Mouse (Mus musculus): Measurements from ENCODE around the gene Hic1. TPM values are rescaled to one million over a fixed set of nuclear protein-coding genes. Genes with fewer than 3 reads are reported as not detected.

Gene Hic1
- polyA plus RNA-seq, 1 experiment = 14.1 TPM

DNA sequence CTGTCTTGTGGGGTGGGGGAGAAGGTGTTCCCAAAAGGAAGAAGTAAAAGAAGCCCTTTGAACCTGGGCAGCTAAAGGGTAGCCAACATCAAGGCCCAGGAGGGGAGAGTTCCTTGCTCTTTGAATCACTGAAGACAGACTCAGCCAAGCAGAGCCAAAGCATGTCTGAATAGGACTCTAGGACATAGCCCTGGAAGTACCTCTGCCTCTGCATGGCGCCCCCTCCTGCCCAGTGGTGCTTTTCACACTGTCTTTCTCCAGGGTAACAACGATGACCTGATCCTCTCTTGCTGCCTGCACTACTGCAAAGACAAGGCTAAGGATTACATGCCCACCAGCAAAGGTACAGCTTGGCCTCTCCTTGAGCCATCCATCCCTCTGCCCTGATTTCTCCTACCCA lies 9.8 kb downstream of the Hic1 start:
- 81% methylated on average over 2 of the region's 2 CpGs for WGBS
- Histone ChIP-seq H3K4me3 (ENCODE audit: control insufficient read depth, insufficient read depth, low read length) (no peak overlapping the region), H3K27ac (ENCODE audit: control insufficient read depth, insufficient read depth, low read length) (no peak overlapping the region), H3K27me3 (ENCODE audit: control insufficient read depth, insufficient read depth, low read length) (no peaks in the 10 kb centered on the region), H3K36me3 (ENCODE audit: control insufficient read depth, insufficient read depth, low read length) (peaks cover 7% of the 10 kb centered on the region; the same call in 1 of the 2 replicates), H3K4me1 (replicated peaks; ENCODE audit: control insufficient read depth, insufficient read depth, low read length) (no peaks in the 10 kb centered on the region)
- TF ChIP-seq POLR2A (IDR thresholded peaks at IDR 0.05; ENCODE audit: control insufficient read depth, extremely low read depth, insufficient read depth, low read length, poor library complexity) = no peak
- peak; percentile 32; the same call in 1 of the 2 replicates for TF ChIP-seq CTCF (IDR thresholded peaks at IDR 0.05; ENCODE audit: borderline replicate concordance, control insufficient read depth, extremely low read depth, insufficient read depth, low read length, poor library complexity)
- DNase-seq = peak; percentile 47

DNA sequence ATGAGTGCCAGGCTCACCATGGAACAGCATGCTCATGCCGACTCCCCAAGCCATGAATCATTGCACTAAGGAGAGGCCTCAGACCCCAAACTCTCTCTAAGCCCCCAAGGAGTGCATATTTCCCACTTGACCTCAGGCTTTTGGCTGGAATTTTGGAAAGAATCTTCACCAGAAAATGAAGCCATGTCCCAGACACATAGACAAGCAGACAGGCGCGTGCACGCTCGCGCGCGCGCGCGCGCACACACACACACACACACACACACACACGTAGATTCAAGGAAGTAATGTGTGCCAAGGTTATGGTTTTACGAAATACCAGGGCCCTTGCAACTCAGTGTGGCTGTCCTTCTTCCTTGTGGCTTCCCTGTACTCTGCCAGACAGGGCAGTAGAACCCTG lies 10.9 kb downstream of the Hic1 start:
- Histone ChIP-seq H3K36me3 (ENCODE audit: control insufficient read depth, insufficient read depth, low read length) (peaks cover 7% of the 10 kb centered on the region; the same call in 1 of the 2 replicates), H3K27me3 (ENCODE audit: control insufficient read depth, insufficient read depth, low read length) (no peaks in the 10 kb centered on the region), H3K27ac (ENCODE audit: control insufficient read depth, insufficient read depth, low read length) (no peak overlapping the region), H3K4me1 (replicated peaks; ENCODE audit: control insufficient read depth, insufficient read depth, low read length) (peaks cover 5% of the 10 kb centered on the region; the same call in 1 of the 2 replicates), H3K4me3 (ENCODE audit: control insufficient read depth, insufficient read depth, low read length) (no peak overlapping the region)
- WGBS = 95% methylated on average over 14 of the region's 14 CpGs
- TF ChIP-seq POLR2A (IDR thresholded peaks at IDR 0.05; ENCODE audit: control insufficient read depth, extremely low read depth, insufficient read depth, low read length, poor library complexity) (no peak), CTCF (IDR thresholded peaks at IDR 0.05; ENCODE audit: borderline replicate concordance, control insufficient read depth, extremely low read depth, insufficient read depth, low read length, poor library complexity) (no peak)
- DNase-seq = no peak

DNA sequence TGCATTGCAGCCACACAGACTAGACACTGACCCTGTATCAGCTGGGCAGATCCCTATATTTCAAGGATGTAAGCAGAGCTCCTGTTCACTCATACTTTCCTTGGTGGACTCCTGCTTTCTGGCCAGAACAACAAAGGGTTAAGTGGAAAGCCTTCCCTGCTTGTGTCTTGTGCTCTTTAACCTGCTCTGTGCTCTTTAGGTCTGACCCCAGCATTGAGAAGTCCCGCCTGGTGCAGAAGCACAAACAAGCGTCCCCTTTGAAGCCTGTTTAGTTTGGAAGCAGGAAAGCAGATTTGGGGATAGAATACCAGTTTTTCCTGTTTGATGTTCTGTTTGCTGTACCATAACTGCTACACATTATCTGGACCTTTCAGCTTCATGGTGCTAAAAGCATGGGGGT lies 11.4 kb downstream of the Hic1 start:
- Histone ChIP-seq H3K4me3 (ENCODE audit: control insufficient read depth, insufficient read depth, low read length) (no peak overlapping the region), H3K36me3 (ENCODE audit: control insufficient read depth, insufficient read depth, low read length) (peaks cover 6% of the 10 kb centered on the region; the same call in 1 of the 2 replicates), H3K4me1 (replicated peaks; ENCODE audit: control insufficient read depth, insufficient read depth, low read length) (peaks cover 7% of the 10 kb centered on the region; the same call in 1 of the 2 replicates), H3K27ac (ENCODE audit: control insufficient read depth, insufficient read depth, low read length) (no peak overlapping the region), H3K27me3 (ENCODE audit: control insufficient read depth, insufficient read depth, low read length) (no peaks in the 10 kb centered on the region)
- no peak for DNase-seq
- TF ChIP-seq CTCF (IDR thresholded peaks at IDR 0.05; ENCODE audit: borderline replicate concordance, control insufficient read depth, extremely low read depth, insufficient read depth, low read length, poor library complexity) (no peak), POLR2A (IDR thresholded peaks at IDR 0.05; ENCODE audit: control insufficient read depth, extremely low read depth, insufficient read depth, low read length, poor library complexity) (no peak)
- 85% methylated on average over 2 of the region's 2 CpGs for WGBS

DNA sequence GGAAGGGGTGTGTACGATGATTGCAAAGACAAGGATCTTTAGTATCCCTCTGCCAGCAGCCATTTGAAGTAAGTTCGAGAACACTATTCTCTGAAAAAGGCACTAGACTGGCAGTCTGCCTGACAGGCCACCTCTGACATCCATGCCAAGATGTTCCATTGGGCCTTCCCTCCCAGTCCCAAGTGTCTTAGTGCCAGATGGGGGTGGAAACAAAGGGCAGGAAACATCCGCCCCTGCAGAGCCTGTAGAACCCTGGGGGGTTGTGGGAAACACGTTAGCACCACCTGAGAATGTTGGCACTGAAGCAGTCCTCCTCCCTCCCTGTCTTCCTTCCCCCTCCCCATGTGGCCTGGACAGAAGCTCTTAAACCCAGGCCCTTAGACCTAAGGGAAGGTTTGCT lies 12.3 kb downstream of the Hic1 start:
- 71% methylated on average over 4 of the region's 4 CpGs for WGBS
- TF ChIP-seq POLR2A (IDR thresholded peaks at IDR 0.05; ENCODE audit: control insufficient read depth, extremely low read depth, insufficient read depth, low read length, poor library complexity) (no peak), CTCF (IDR thresholded peaks at IDR 0.05; ENCODE audit: borderline replicate concordance, control insufficient read depth, extremely low read depth, insufficient read depth, low read length, poor library complexity) (no peak)
- Histone ChIP-seq H3K27me3 (ENCODE audit: control insufficient read depth, insufficient read depth, low read length) (no peaks in the 10 kb centered on the region), H3K4me1 (replicated peaks; ENCODE audit: control insufficient read depth, insufficient read depth, low read length) (peaks cover 7% of the 10 kb centered on the region; the same call in 1 of the 2 replicates), H3K4me3 (ENCODE audit: control insufficient read depth, insufficient read depth, low read length) (no peak overlapping the region), H3K27ac (ENCODE audit: control insufficient read depth, insufficient read depth, low read length) (no peak overlapping the region), H3K36me3 (ENCODE audit: control insufficient read depth, insufficient read depth, low read length) (no peaks in the 10 kb centered on the region)
- no peak for DNase-seq

DNA sequence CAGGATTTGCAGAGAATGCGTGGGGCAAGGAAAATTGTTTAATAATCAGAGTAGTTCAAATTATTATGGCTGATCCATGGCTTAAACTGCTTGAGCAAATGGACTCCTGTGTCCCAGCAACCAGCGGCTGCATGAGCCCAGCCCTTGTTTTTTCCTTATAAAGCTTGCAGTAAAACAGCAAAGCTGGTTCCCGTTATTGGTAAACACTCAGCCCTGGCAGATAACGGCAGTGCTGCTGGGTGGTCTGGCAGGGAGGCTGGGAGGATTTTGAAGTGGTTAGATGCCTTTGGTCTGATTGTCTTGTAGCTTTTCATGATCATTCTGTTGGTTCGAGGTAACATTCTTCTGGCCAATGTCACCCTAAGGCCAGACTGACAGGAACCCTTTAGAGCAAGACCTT lies 12.9 kb downstream of the Hic1 start:
- H3K36me3 ChIP-seq (ENCODE audit: control insufficient read depth, insufficient read depth, low read length) = no peaks in the 10 kb centered on the region; the same call in 1 of the 2 replicates
- peaks cover 7% of the 10 kb centered on the region; the same call in 1 of the 2 replicates for H3K4me1 ChIP-seq (replicated peaks; ENCODE audit: control insufficient read depth, insufficient read depth, low read length)
- no peak for DNase-seq
- 82% methylated on average over 5 of the region's 5 CpGs for WGBS
- no peak overlapping the region for H3K4me3 ChIP-seq (ENCODE audit: control insufficient read depth, insufficient read depth, low read length)
- no peak overlapping the region for H3K27ac ChIP-seq (ENCODE audit: control insufficient read depth, insufficient read depth, low read length)
- H3K27me3 ChIP-seq (ENCODE audit: control insufficient read depth, insufficient read depth, low read length) = no peaks in the 10 kb centered on the region
- TF ChIP-seq CTCF (IDR thresholded peaks at IDR 0.05; ENCODE audit: borderline replicate concordance, control insufficient read depth, extremely low read depth, insufficient read depth, low read length, poor library complexity) (no peak), POLR2A (IDR thresholded peaks at IDR 0.05; ENCODE audit: control insufficient read depth, extremely low read depth, insufficient read depth, low read length, poor library complexity) (no peak)

DNA sequence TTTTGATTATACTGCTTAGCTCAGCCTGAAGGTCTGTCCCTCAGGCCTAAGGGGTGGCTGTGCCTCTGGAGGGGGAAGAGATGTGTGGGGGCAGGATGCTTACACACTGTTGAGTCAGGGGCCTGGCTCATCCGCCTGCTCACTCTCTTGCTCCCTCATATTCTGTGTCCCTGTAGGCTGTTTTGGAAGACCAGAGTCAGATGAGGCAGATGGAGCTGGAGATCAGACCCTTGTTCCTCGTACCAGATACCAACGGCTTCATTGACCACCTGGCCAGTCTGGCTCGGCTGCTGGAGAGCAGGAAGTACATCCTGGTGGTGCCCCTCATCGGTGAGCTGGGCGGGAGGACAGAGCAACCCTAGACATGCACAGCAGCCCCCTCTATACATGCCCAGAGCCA lies 13.3 kb downstream of the Hic1 start:
- H3K4me1 ChIP-seq (replicated peaks; ENCODE audit: control insufficient read depth, insufficient read depth, low read length) = peaks cover 7% of the 10 kb centered on the region; the same call in 1 of the 2 replicates
- H3K4me3 ChIP-seq (ENCODE audit: control insufficient read depth, insufficient read depth, low read length) = no peak overlapping the region
- no peak for TF ChIP-seq CTCF (IDR thresholded peaks at IDR 0.05; ENCODE audit: borderline replicate concordance, control insufficient read depth, extremely low read depth, insufficient read depth, low read length, poor library complexity)
- TF ChIP-seq POLR2A (IDR thresholded peaks at IDR 0.05; ENCODE audit: control insufficient read depth, extremely low read depth, insufficient read depth, low read length, poor library complexity) = no peak
- peaks cover 2% of the 10 kb centered on the region for H3K36me3 ChIP-seq (ENCODE audit: control insufficient read depth, insufficient read depth, low read length)
- WGBS = 83% methylated on average over 6 of the region's 6 CpGs
- no peak for DNase-seq
- H3K27ac ChIP-seq (ENCODE audit: control insufficient read depth, insufficient read depth, low read length) = no peak overlapping the region
- H3K27me3 ChIP-seq (ENCODE audit: control insufficient read depth, insufficient read depth, low read length) = no peaks in the 10 kb centered on the region
